Mouse (Mus musculus) spleen, adult 10 weeks (tissue): ENCODE measurements around the gene Lsm7. TPM values are rescaled to one million over a fixed set of nuclear protein-coding genes. Genes with fewer than 3 reads are reported as not detected.

Experiments used
- polyA plus RNA-seq: library from polyadenylated mRNA; stranded (reverse); fragments of 350-450 nt; fragmentation: Illumina TruSeq; extraction: RNeasy Lipid Tissue Mini Kit (QIAGEN cat#74804); gene quantifications from one replicate; pipeline ENCODE4 v1.2.3, GENCODE M21; 2015; ENCODE audit warnings: low replicate concordance; ENCODE audit not compliant: insufficient read depth

Lsm7 gene
- 34.9 TPM for polyA plus RNA-seq

GRCm38 (mm10) chr10:80854913-80855748 is at the start of gene Lsm7, which contains the start of gene Sppl2b:
Gene Lsm7 (minus strand): TSS chr10:80855209.
Gene Sppl2b (plus strand): TSS chr10:80855275.

GRCm38 (mm10) chr10:80900318-80901247 is 45.6 kb upstream of the Lsm7 start, which contains the start of gene Timm13:
Gene Timm13 (minus strand): TSS chr10:80900969.

GRCm38 (mm10) chr10:80871581-80871980 is 16.6 kb upstream of the Lsm7 start, which contains the start of gene Tmprss9:
Gene Tmprss9 (plus strand): TSS chr10:80871848.

GRCm38 (mm10) chr10:80843931-80844547 is 11.0 kb downstream of the Lsm7 start, which contains the start of gene Lingo3:
Gene Lingo3 (minus strand): TSS chr10:80844039.

GRCm38 (mm10) chr10:80826151-80827062 is 28.6 kb downstream of the Lsm7 start, which contains the start of gene Oaz1:
Gene Oaz1 (plus strand): TSS chr10:80826656.

GRCm38 (mm10) chr10:80813366-80813765 is 41.6 kb downstream of the Lsm7 start, which contains the start of gene Jsrp1:
Gene Jsrp1 (minus strand): TSS chr10:80813498.

GRCm38 (mm10) chr10:80804916-80805315 is 50.1 kb downstream of the Lsm7 start, which contains the start of gene Amh:
Gene Amh (plus strand): TSS chr10:80805243.

Other genes starting within 250 kb of the Lsm7 start
- 0.93 TPM for gene Gm49322, start 249.2 kb downstream of the Lsm7 start, polyA plus RNA-seq
- gene Csnk1g2, start 232.4 kb downstream of the Lsm7 start, polyA plus RNA-seq, result 21.2 TPM
- 4.3 TPM for gene Btbd2, start 198.1 kb downstream of the Lsm7 start, polyA plus RNA-seq
- 81.5 TPM for gene Mknk2, start 177.1 kb downstream of the Lsm7 start, polyA plus RNA-seq
- gene Mob3a, start 153.2 kb downstream of the Lsm7 start, polyA plus RNA-seq, result 94.7 TPM
- 35.5 TPM for gene Izumo4, start 153.0 kb downstream of the Lsm7 start, polyA plus RNA-seq
- 63.5 TPM for gene Ap3d1, start 112.9 kb downstream of the Lsm7 start, polyA plus RNA-seq
- 12.6 TPM for gene Dot1l, start 100.0 kb downstream of the Lsm7 start, polyA plus RNA-seq
- 22.7 TPM for gene Sf3a2, start 57.0 kb downstream of the Lsm7 start, polyA plus RNA-seq
- 70.0 TPM for gene Plekhj1, start 56.6 kb downstream of the Lsm7 start, polyA plus RNA-seq
- gene Amh, start 50.0 kb downstream of the Lsm7 start, polyA plus RNA-seq, result not detected
- not detected for gene Jsrp1, start 41.7 kb downstream of the Lsm7 start, polyA plus RNA-seq
- gene Oaz1, start 28.6 kb downstream of the Lsm7 start, polyA plus RNA-seq, result 388 TPM
- gene Lingo3, start 11.2 kb downstream of the Lsm7 start, polyA plus RNA-seq, result not detected
- gene Sppl2b, start 66 bp upstream of the Lsm7 start, polyA plus RNA-seq, result 7.5 TPM
- gene Tmprss9, start 16.6 kb upstream of the Lsm7 start, polyA plus RNA-seq, result not detected
- 5.7 TPM for gene Timm13, start 45.8 kb upstream of the Lsm7 start, polyA plus RNA-seq
- 3.4 TPM for gene Lmnb2, start 63.0 kb upstream of the Lsm7 start, polyA plus RNA-seq
- gene Gadd45b, start 74.9 kb upstream of the Lsm7 start, polyA plus RNA-seq, result 15.7 TPM
- gene Gng7, start 159.7 kb upstream of the Lsm7 start, polyA plus RNA-seq, result 1.0 TPM
- not detected for gene Diras1, start 170.5 kb upstream of the Lsm7 start, polyA plus RNA-seq
- 3.3 TPM for gene Slc39a3, start 182.2 kb upstream of the Lsm7 start, polyA plus RNA-seq
- 21.1 TPM for gene Sgta, start 205.0 kb upstream of the Lsm7 start, polyA plus RNA-seq
- 4.1 TPM for gene Thop1, start 214.8 kb upstream of the Lsm7 start, polyA plus RNA-seq
- not detected for gene Creb3l3, start 243.7 kb upstream of the Lsm7 start, polyA plus RNA-seq